Mouse (Mus musculus): ENCODE data around the gene Fam122c.

Fam122c gene

GRCm38 (mm10) chrX:53369534-53370365 is 96.5 kb downstream of the Fam122c start:
- DNase-seq (ENCODE audit: low read depth, low spot score): peak; percentile 62

GRCm38 (mm10) chrX:53370366-53370740 is 97.1 kb downstream of the Fam122c start, which contains the start of gene Mospd1:
TSS of gene Mospd1 (minus strand) at chrX:53370502.
- DNase-seq (ENCODE audit: low read depth, low spot score): peak; percentile 59

Data from c-Kit-negative CD71-positive TER-119-positive erythroid progenitor cells, embryonic 14.5 days (primary cell).